Mouse (Mus musculus) heart, adult 2 months (tissue): Measurements from ENCODE around the gene Eya2.

Source experiments
- CTCF ChIP-seq: fragments of 200-600 bp; IDR thresholded peaks from 2 replicates; pipeline ENCODE4 v1.8.1; 2022; ENCODE audit warnings: antibody characterized with exemption, mild to moderate bottlenecking, moderate library complexity
- EP300 ChIP-seq: fragments of 200-500 bp; IDR thresholded peaks from 2 replicates; pipeline ENCODE4 v1.6.1; 2011; ENCODE audit warnings: low read depth, low read length, control low read depth; ENCODE audit not compliant: insufficient read depth
- POLR2A ChIP-seq: fragments of 200-500 bp; IDR thresholded peaks from 2 replicates; pipeline ENCODE4 v1.6.1; 2011; ENCODE audit warnings: mild to moderate bottlenecking, low read depth, low read length, control low read depth; ENCODE audit not compliant: insufficient read depth

- TF ChIP-seq EP300 (no peak), CTCF (no peak), POLR2A (no peak)
Observed at GRCm38 (mm10) chr2:165769375-165769948, 174.6 kb downstream of the Eya2 start.
